Mouse (Mus musculus) heart, embryonic 12.5 days (tissue): ENCODE data around the gene Bmpr1a. TPM values are rescaled to one million over a fixed set of nuclear protein-coding genes. Genes with fewer than 3 reads are reported as not detected.

Source experiments
- ATAC-seq: fragments of 200-750 bp; cut with Nextera tagmentation; 2 replicates; pipeline ENCODE4 v1.8.0; 2017; ENCODE audit warnings: moderate TSS enrichment, moderate library complexity; ENCODE audit not compliant: insufficient number of reproducible peaks, low FRiP score
- H3K27ac ChIP-seq: fragments of 300-500 bp; sonication (generic); 2 replicates; pipeline ENCODE4 v1.5.1; 2016; ENCODE audit warnings: mild to moderate bottlenecking, moderate library complexity; ENCODE audit not compliant: poor library complexity, severe bottlenecking
- H3K27me3 ChIP-seq: fragments of 300-500 bp; sonication (generic); replicated peaks from 2 replicates; pipeline ENCODE4 v1.6.1; 2016; ENCODE audit warnings: mild to moderate bottlenecking, moderate library complexity
- H3K36me3 ChIP-seq: fragments of 300-500 bp; sonication (generic); 2 replicates; pipeline ENCODE4 v1.6.1; 2016; ENCODE audit warnings: mild to moderate bottlenecking, moderate library complexity
- H3K4me1 ChIP-seq: fragments of 300-500 bp; sonication (generic); replicated peaks from 2 replicates; pipeline ENCODE4 v1.6.1; 2016; ENCODE audit warnings: mild to moderate bottlenecking
- H3K4me2 ChIP-seq: fragments of 300-500 bp; sonication (generic); 2 replicates; pipeline ENCODE4 v1.6.1; 2016; ENCODE audit warnings: mild to moderate bottlenecking, moderate library complexity
- H3K4me3 ChIP-seq: fragments of 300-500 bp; sonication (generic); 2 replicates; pipeline ENCODE4 v1.5.1; 2016; ENCODE audit warnings: mild to moderate bottlenecking
- H3K9ac ChIP-seq: fragments of 300-500 bp; sonication (generic); 2 replicates; pipeline ENCODE4 v1.6.1; 2016; ENCODE audit warnings: mild to moderate bottlenecking, moderate library complexity
- H3K9me3 ChIP-seq: fragments of 300-500 bp; sonication (generic); replicated peaks from 2 replicates; pipeline ENCODE4 v1.6.1; 2016; ENCODE audit warnings: mild to moderate bottlenecking, moderate library complexity
- WGBS: fragments of 180-500 bp; shearing (Covaris S2); methylation state at CpG from one replicate; pipeline ENCODE4 v1.1.7; 2016; 5-methylcytosine and 5-hydroxymethylcytosine counted together
- polyA plus RNA-seq: library from polyadenylated mRNA; unstranded; fragments of >200 nt; fragmentation: Nextera tagmentation; extraction: Ambion mirVana; gene quantifications from 2 replicates; pipeline ENCODE4 v1.2.1, GENCODE M21; 2016

Gene Bmpr1a
- polyA plus RNA-seq, 1 experiment from 2014 or later = 53.9 TPM

- WGBS = 53% methylated on average over 1 of the region's 1 CpGs
- H3K4me2 ChIP-seq = no peak overlapping the region
- no peaks in the 10 kb centered on the region for H3K36me3 ChIP-seq
- H3K9me3 ChIP-seq = no peaks in the 10 kb centered on the region
- H3K27ac ChIP-seq = no peak overlapping the region
- no peak overlapping the region for H3K9ac ChIP-seq
- ATAC-seq = no peak
- H3K4me3 ChIP-seq = no peak overlapping the region
- H3K27me3 ChIP-seq = no peaks in the 10 kb centered on the region
- H3K4me1 ChIP-seq = peaks cover 63% of the 10 kb centered on the region
Observed at GRCm38 (mm10) chr14:34490965-34491364, 12.2 kb downstream of the Bmpr1a start.

GRCm38 (mm10) chr14:34489928-34490327, 13.2 kb downstream of the Bmpr1a start:
- no peaks in the 10 kb centered on the region for H3K9me3 ChIP-seq
- no peaks in the 10 kb centered on the region for H3K27me3 ChIP-seq
- peaks cover 64% of the 10 kb centered on the region for H3K4me1 ChIP-seq
- H3K9ac ChIP-seq = no peak overlapping the region
- H3K4me3 ChIP-seq = no peak overlapping the region
- 14% methylated on average over 2 of the region's 2 CpGs for WGBS
- ATAC-seq = no peak
- no peak overlapping the region for H3K4me2 ChIP-seq
- H3K27ac ChIP-seq = peak overlapping the region; percentile 37; the same call in 1 of the 2 replicates
- H3K36me3 ChIP-seq = no peaks in the 10 kb centered on the region

GRCm38 (mm10) chr14:34486169-34486568, 17.0 kb downstream of the Bmpr1a start:
- H3K9ac ChIP-seq = no peak overlapping the region
- H3K4me2 ChIP-seq = no peak overlapping the region
- ATAC-seq = no peak
- peak overlapping the region; percentile 47; the same call in 1 of the 2 replicates for H3K27ac ChIP-seq
- H3K27me3 ChIP-seq = no peaks in the 10 kb centered on the region
- no peaks in the 10 kb centered on the region for H3K9me3 ChIP-seq
- no peak overlapping the region for H3K4me3 ChIP-seq
- 33% methylated on average over 8 of the region's 8 CpGs for WGBS
- peaks cover 62% of the 10 kb centered on the region for H3K4me1 ChIP-seq
- no peaks in the 10 kb centered on the region for H3K36me3 ChIP-seq

- H3K9ac ChIP-seq = peak overlapping the region; percentile 22; the same call in 1 of the 2 replicates
Observed at GRCm38 (mm10) chr14:34483469-34484341, 19.4 kb downstream of the Bmpr1a start.

GRCm38 (mm10) chr14:34471591-34471990, 31.6 kb downstream of the Bmpr1a start:
- Histone ChIP-seq H3K4me3 (no peak overlapping the region), H3K27me3 (no peaks in the 10 kb centered on the region), H3K36me3 (no peaks in the 10 kb centered on the region), H3K27ac (no peak overlapping the region), H3K4me1 (peaks cover 45% of the 10 kb centered on the region), H3K9ac (no peak overlapping the region), H3K4me2 (no peak overlapping the region), H3K9me3 (no peaks in the 10 kb centered on the region)
- no peak for ATAC-seq

More at GRCm38 (mm10) chr14:34483469-34484341, 19.4 kb downstream of the Bmpr1a start:
- 27% methylated on average over 6 of the region's 6 CpGs for WGBS
- Histone ChIP-seq H3K4me3 (no peak overlapping the region), H3K4me2 (peak overlapping the region; percentile 29), H3K27me3 (no peaks in the 10 kb centered on the region), H3K9me3 (no peaks in the 10 kb centered on the region), H3K36me3 (no peaks in the 10 kb centered on the region), H3K4me1 (peaks cover 58% of the 10 kb centered on the region), H3K27ac (peak overlapping the region; percentile 89)
- 0 out of 2 replicates have a peak, but pooled peaks have one; percentile 40 for ATAC-seq

GRCm38 (mm10) chr14:34466291-34466690, 36.9 kb downstream of the Bmpr1a start:
- H3K9ac ChIP-seq = no peak overlapping the region
- WGBS = 67% methylated on average over 3 of the region's 3 CpGs
- no peak overlapping the region for H3K4me3 ChIP-seq
- H3K27me3 ChIP-seq = no peaks in the 10 kb centered on the region
- H3K9me3 ChIP-seq = no peaks in the 10 kb centered on the region
- no peak overlapping the region for H3K27ac ChIP-seq
- ATAC-seq = no peak
- H3K4me2 ChIP-seq = no peak overlapping the region
- peaks cover 29% of the 10 kb centered on the region for H3K4me1 ChIP-seq
- no peaks in the 10 kb centered on the region for H3K36me3 ChIP-seq

GRCm38 (mm10) chr14:34459386-34459785, 43.8 kb downstream of the Bmpr1a start:
- Histone ChIP-seq H3K4me3 (no peak overlapping the region), H3K4me1 (peaks cover 8% of the 10 kb centered on the region), H3K27ac (0 out of 2 replicates have a peak overlapping the region, but pooled peaks have one; percentile 3), H3K9me3 (no peaks in the 10 kb centered on the region), H3K27me3 (no peaks in the 10 kb centered on the region), H3K9ac (no peak overlapping the region), H3K4me2 (no peak overlapping the region), H3K36me3 (peaks cover 34% of the 10 kb centered on the region)
- no peak for ATAC-seq
- 81% methylated on average over 2 of the region's 2 CpGs for WGBS

- Histone ChIP-seq H3K9me3 (no peaks in the 10 kb centered on the region), H3K4me3 (no peak overlapping the region), H3K4me2 (no peak overlapping the region), H3K27me3 (no peaks in the 10 kb centered on the region), H3K27ac (no peak overlapping the region), H3K9ac (no peak overlapping the region), H3K4me1 (peaks cover 13% of the 10 kb centered on the region), H3K36me3 (peaks cover 35% of the 10 kb centered on the region)
- 86% methylated on average over 1 of the region's 1 CpGs for WGBS
- ATAC-seq = no peak
Observed at GRCm38 (mm10) chr14:34458880-34459279, 44.3 kb downstream of the Bmpr1a start.

GRCm38 (mm10) chr14:34454282-34454681, 48.9 kb downstream of the Bmpr1a start:
- Histone ChIP-seq H3K27me3 (no peaks in the 10 kb centered on the region), H3K36me3 (peaks cover 30% of the 10 kb centered on the region), H3K4me3 (no peak overlapping the region), H3K9ac (no peak overlapping the region), H3K4me1 (peaks cover 33% of the 10 kb centered on the region), H3K27ac (peak overlapping the region; percentile 61), H3K9me3 (no peaks in the 10 kb centered on the region), H3K4me2 (no peak overlapping the region)
- 69% methylated on average over 3 of the region's 3 CpGs for WGBS
- no peak for ATAC-seq

GRCm38 (mm10) chr14:34453648-34454047, 49.5 kb downstream of the Bmpr1a start:
- ATAC-seq = no peak

GRCm38 (mm10) chr14:34451872-34452271, 51.3 kb downstream of the Bmpr1a start:
- Histone ChIP-seq H3K27me3 (no peaks in the 10 kb centered on the region), H3K9ac (no peak overlapping the region), H3K36me3 (peaks cover 26% of the 10 kb centered on the region), H3K4me3 (no peak overlapping the region), H3K9me3 (no peaks in the 10 kb centered on the region), H3K4me2 (no peak overlapping the region), H3K4me1 (peaks cover 33% of the 10 kb centered on the region), H3K27ac (no peak overlapping the region)
- no peak for ATAC-seq

More at GRCm38 (mm10) chr14:34453648-34454047, 49.5 kb downstream of the Bmpr1a start:
- H3K9ac ChIP-seq = 0 out of 2 replicates have a peak overlapping the region, but pooled peaks have one; percentile 1
- H3K27me3 ChIP-seq = no peaks in the 10 kb centered on the region
- 24% methylated on average over 6 of the region's 6 CpGs for WGBS
- H3K4me3 ChIP-seq = no peak overlapping the region
- H3K4me2 ChIP-seq = no peak overlapping the region
- peak overlapping the region; percentile 61 for H3K27ac ChIP-seq
- no peaks in the 10 kb centered on the region for H3K9me3 ChIP-seq
- peaks cover 33% of the 10 kb centered on the region for H3K4me1 ChIP-seq
- H3K36me3 ChIP-seq = peaks cover 28% of the 10 kb centered on the region
